Mouse (Mus musculus): ENCODE results near the gene Cd40lg. TPM values are rescaled to one million over a fixed set of nuclear protein-coding genes. Genes with fewer than 3 reads are reported as not detected.

Cd40lg gene
- polyA plus RNA-seq, 1 experiment from 2014 or later, result not detected

DNA sequence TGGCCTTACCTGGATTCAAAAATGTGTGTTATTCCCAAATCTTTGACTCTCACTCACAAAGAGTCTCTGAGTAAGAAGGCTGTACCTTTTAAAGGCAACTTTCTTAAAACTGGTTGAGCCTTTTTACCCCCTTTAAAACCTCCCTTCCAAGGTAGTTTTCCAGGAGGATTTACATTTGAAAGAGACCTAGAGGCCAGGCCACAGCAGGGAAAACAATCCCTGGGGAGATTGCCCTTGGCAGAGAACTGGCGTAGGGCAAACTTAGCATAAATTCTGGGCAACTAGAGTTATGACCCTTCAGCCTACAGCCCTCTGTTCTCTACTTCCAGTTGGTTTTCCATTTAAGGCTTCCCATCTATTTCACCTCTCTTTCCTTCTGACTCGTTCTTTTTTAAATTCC, 13.9 kb upstream of the Cd40lg start:
- H3K4me2 ChIP-seq (ENCODE audit: low read length), result no peak overlapping the region
- H3K4me1 ChIP-seq (ENCODE audit: control insufficient read depth, insufficient read depth, low read length), result no peaks in the 10 kb centered on the region
- no peak overlapping the region for H3K4me3 ChIP-seq (ENCODE audit: low read depth, low read length)
- ATAC-seq, result no peak
- no peaks in the 10 kb centered on the region for H3K9me3 ChIP-seq (replicated peaks; ENCODE audit: control insufficient read depth, low read length, poor library complexity, severe bottlenecking)
- no peak overlapping the region for H3K27ac ChIP-seq (ENCODE audit: low read length)
- no peaks in the 10 kb centered on the region for H3K27me3 ChIP-seq (ENCODE audit: control insufficient read depth, insufficient read depth, low read depth, low read length)
- 42% methylated on average over 2 of the region's 2 CpGs for WGBS
- no peaks in the 10 kb centered on the region for H3K36me3 ChIP-seq (ENCODE audit: control insufficient read depth, insufficient read depth, low read length)
- H3K9ac ChIP-seq (ENCODE audit: low read depth, low read length), result no peak overlapping the region

DNA sequence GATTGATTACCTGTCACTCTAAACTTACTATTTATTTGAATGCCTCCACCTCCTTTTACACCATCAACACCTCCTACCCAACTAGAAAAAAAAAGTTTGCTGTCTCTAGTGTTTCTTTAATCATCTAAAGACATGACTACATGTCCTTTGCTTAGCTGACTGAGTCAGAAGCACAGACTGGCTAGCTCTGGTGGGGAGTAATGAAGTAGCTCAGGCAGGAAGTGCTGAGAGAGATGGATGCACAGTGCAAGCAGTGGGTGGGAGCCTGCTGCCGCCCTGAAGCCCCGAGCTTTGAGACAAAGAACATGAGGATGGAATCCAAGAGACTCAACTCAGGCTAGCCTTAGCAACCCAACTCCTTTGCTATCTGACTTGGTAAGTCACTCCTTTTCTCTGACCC, 11.5 kb upstream of the Cd40lg start:
- Histone ChIP-seq H3K27me3 (ENCODE audit: control insufficient read depth, insufficient read depth, low read depth, low read length) (no peaks in the 10 kb centered on the region), H3K4me2 (ENCODE audit: low read length) (no peak overlapping the region), H3K9ac (ENCODE audit: low read depth, low read length) (no peak overlapping the region), H3K36me3 (ENCODE audit: control insufficient read depth, insufficient read depth, low read length) (no peaks in the 10 kb centered on the region), H3K27ac (ENCODE audit: low read length) (no peak overlapping the region), H3K4me3 (ENCODE audit: low read depth, low read length) (no peak overlapping the region), H3K9me3 (replicated peaks; ENCODE audit: control insufficient read depth, low read length, poor library complexity, severe bottlenecking) (no peaks in the 10 kb centered on the region), H3K4me1 (ENCODE audit: control insufficient read depth, insufficient read depth, low read length) (no peaks in the 10 kb centered on the region)
- 82% methylated on average over 2 of the region's 2 CpGs for WGBS
- no peak for ATAC-seq

DNA sequence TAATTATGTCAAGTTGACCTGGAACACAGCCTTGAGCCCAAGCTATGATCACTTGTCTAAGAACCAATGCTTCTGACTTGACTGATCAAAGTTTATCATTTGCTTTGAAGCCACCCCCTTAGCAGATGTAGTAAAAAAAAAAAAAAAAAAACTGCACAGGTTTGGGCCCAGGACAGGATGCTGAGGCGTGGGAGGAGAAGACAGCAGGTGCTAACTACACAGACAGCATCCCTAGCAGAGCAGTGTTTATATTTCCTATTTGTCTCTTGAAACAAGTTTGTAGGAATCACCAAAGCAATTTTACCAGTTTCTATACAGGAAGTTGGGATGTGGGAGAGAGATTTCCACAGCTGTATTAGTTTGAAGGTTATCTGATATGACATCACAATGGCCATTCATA, 1.4 kb upstream of the Cd40lg start:
- no peaks in the 10 kb centered on the region for H3K4me1 ChIP-seq (ENCODE audit: control insufficient read depth, insufficient read depth, low read length)
- H3K27ac ChIP-seq (ENCODE audit: low read length), result no peak overlapping the region
- no peak overlapping the region for H3K4me2 ChIP-seq (ENCODE audit: low read length)
- no peak overlapping the region for H3K4me3 ChIP-seq (ENCODE audit: low read depth, low read length)
- no peaks in the 10 kb centered on the region for H3K27me3 ChIP-seq (ENCODE audit: control insufficient read depth, insufficient read depth, low read depth, low read length)
- no peaks in the 10 kb centered on the region for H3K36me3 ChIP-seq (ENCODE audit: control insufficient read depth, insufficient read depth, low read length)
- no peaks in the 10 kb centered on the region for H3K9me3 ChIP-seq (replicated peaks; ENCODE audit: control insufficient read depth, low read length, poor library complexity, severe bottlenecking)
- no peak overlapping the region for H3K9ac ChIP-seq (ENCODE audit: low read depth, low read length)
- no peak for ATAC-seq
- WGBS, result 64% methylated on average over 1 of the region's 1 CpGs

DNA sequence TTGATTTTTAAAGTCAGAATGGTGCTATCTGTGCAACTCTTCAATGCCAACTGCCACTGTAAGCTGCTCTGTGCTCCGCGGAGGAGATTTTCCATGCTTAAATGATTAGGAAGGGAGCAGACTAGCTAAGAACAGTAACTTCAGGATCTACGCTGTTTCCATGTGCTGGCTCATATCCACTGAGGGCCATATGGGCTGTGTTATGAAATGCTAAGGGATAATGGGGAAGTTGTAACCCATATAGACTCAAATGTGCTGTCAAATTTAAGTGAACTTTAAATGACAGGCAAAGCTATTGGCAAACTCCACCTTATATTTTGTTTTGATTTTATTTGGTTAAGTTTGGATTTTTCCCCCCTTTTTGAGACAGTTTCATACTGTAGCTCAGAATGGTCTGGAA, 919 bp downstream of the Cd40lg start:
- Histone ChIP-seq H3K36me3 (ENCODE audit: control insufficient read depth, insufficient read depth, low read length) (no peaks in the 10 kb centered on the region), H3K4me1 (ENCODE audit: control insufficient read depth, insufficient read depth, low read length) (no peaks in the 10 kb centered on the region), H3K4me2 (ENCODE audit: low read length) (no peak overlapping the region), H3K9ac (ENCODE audit: low read depth, low read length) (no peak overlapping the region), H3K9me3 (replicated peaks; ENCODE audit: control insufficient read depth, low read length, poor library complexity, severe bottlenecking) (no peaks in the 10 kb centered on the region), H3K27me3 (ENCODE audit: control insufficient read depth, insufficient read depth, low read depth, low read length) (no peaks in the 10 kb centered on the region), H3K4me3 (ENCODE audit: low read depth, low read length) (no peak overlapping the region), H3K27ac (ENCODE audit: low read length) (no peak overlapping the region)
- 92% methylated on average over 3 of the region's 3 CpGs for WGBS
- no peak for ATAC-seq

DNA sequence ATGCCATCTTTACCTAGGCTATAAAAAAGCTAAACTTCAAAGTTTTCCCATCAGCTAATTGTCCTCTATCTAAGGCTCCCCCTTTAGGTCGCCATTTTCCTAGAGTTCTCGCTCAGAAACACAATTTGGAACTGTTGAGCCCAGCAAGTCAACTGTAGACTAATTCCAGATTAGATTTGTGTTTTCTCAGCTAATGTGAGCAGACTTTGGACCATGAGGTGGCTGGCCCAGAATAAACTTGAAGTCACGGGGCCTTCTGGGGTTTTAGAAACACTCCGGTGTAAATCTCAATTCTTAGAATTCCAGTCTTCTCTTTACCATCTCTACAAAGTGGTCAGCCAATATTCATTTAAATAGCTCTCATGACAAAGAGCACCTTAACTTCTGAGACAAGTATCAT, 3.6 kb downstream of the Cd40lg start:
- Histone ChIP-seq H3K4me1 (ENCODE audit: control insufficient read depth, insufficient read depth, low read length) (no peaks in the 10 kb centered on the region), H3K36me3 (ENCODE audit: control insufficient read depth, insufficient read depth, low read length) (no peaks in the 10 kb centered on the region), H3K4me3 (ENCODE audit: low read depth, low read length) (no peak overlapping the region), H3K27me3 (ENCODE audit: control insufficient read depth, insufficient read depth, low read depth, low read length) (no peaks in the 10 kb centered on the region), H3K9me3 (replicated peaks; ENCODE audit: control insufficient read depth, low read length, poor library complexity, severe bottlenecking) (no peaks in the 10 kb centered on the region), H3K4me2 (ENCODE audit: low read length) (no peak overlapping the region), H3K9ac (ENCODE audit: low read depth, low read length) (no peak overlapping the region), H3K27ac (ENCODE audit: low read length) (no peak overlapping the region)
- no peak for ATAC-seq
- 86% methylated on average over 4 of the region's 4 CpGs for WGBS

DNA sequence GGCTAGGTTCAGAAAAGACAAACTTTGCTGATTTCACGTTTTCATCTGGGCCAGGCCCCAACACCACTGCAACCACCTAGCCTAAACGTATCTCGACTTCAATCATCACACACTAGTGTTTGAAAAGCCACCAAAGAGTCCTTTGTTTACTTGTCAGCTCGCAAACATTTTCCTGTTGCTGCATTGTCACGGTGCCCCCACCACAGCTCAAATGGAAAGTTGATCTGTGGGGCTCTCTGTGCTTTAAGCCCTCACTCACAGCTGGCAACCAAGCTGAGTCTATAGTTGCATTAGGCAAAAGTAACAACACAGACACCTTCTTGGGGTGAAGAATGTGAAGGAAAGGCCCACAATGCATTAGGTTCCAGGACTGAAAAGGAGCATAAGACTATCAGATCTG, 4.3 kb downstream of the Cd40lg start:
- H3K4me2 ChIP-seq (ENCODE audit: low read length), result no peak overlapping the region
- no peaks in the 10 kb centered on the region for H3K9me3 ChIP-seq (replicated peaks; ENCODE audit: control insufficient read depth, low read length, poor library complexity, severe bottlenecking)
- no peaks in the 10 kb centered on the region for H3K4me1 ChIP-seq (ENCODE audit: control insufficient read depth, insufficient read depth, low read length)
- H3K27ac ChIP-seq (ENCODE audit: low read length), result no peak overlapping the region
- H3K9ac ChIP-seq (ENCODE audit: low read depth, low read length), result no peak overlapping the region
- H3K27me3 ChIP-seq (ENCODE audit: control insufficient read depth, insufficient read depth, low read depth, low read length), result no peaks in the 10 kb centered on the region
- no peaks in the 10 kb centered on the region for H3K36me3 ChIP-seq (ENCODE audit: control insufficient read depth, insufficient read depth, low read length)
- 65% methylated on average over 5 of the region's 5 CpGs for WGBS
- H3K4me3 ChIP-seq (ENCODE audit: low read depth, low read length), result no peak overlapping the region
- no peak for ATAC-seq

DNA sequence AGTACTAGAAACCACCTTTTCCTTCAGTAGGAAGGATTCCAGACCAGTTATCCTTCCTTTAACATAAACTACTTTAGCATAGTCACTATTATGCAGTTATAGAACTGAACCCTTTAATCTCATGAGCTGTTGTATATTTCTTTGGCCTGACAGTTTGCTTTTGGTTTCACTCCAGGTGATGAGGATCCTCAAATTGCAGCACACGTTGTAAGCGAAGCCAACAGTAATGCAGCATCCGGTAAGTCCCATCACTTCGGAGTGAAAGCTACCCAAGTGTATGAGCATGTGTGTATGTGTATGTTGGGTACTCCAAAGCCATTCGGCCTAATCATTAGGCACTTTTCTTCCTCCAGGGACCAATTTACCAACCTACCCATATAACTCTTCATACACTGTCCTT, 7.6 kb downstream of the Cd40lg start:
- H3K4me2 ChIP-seq (ENCODE audit: low read length), result no peak overlapping the region
- no peak overlapping the region for H3K9ac ChIP-seq (ENCODE audit: low read depth, low read length)
- H3K27ac ChIP-seq (ENCODE audit: low read length), result no peak overlapping the region
- H3K4me3 ChIP-seq (ENCODE audit: low read depth, low read length), result no peak overlapping the region
- H3K36me3 ChIP-seq (ENCODE audit: control insufficient read depth, insufficient read depth, low read length), result no peaks in the 10 kb centered on the region
- H3K9me3 ChIP-seq (replicated peaks; ENCODE audit: control insufficient read depth, low read length, poor library complexity, severe bottlenecking), result no peaks in the 10 kb centered on the region
- ATAC-seq, result no peak
- WGBS, result 81% methylated on average over 5 of the region's 5 CpGs
- H3K27me3 ChIP-seq (ENCODE audit: control insufficient read depth, insufficient read depth, low read depth, low read length), result no peaks in the 10 kb centered on the region
- no peaks in the 10 kb centered on the region for H3K4me1 ChIP-seq (ENCODE audit: control insufficient read depth, insufficient read depth, low read length)

DNA sequence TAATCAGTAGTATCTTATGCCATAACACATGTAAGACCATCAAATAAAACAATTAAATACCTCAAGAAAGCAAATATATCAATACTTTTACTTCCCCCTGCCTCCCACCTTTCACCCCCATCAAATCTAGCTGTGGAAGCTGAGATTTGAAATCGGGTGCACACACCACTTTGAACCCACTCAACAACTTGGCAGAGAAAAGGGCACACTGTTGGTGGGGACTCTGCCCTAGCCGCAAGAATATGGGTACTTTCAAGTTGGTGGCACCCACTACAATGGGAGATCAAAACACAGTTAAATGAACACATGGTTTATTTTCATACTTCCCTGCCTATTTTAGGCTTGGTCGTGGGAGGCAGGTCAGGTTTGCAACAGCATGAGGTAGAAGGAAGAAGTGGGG, 9.9 kb downstream of the Cd40lg start:
- Histone ChIP-seq H3K4me2 (ENCODE audit: low read length) (no peak overlapping the region), H3K9ac (ENCODE audit: low read depth, low read length) (no peak overlapping the region), H3K36me3 (ENCODE audit: control insufficient read depth, insufficient read depth, low read length) (no peaks in the 10 kb centered on the region), H3K4me1 (ENCODE audit: control insufficient read depth, insufficient read depth, low read length) (no peaks in the 10 kb centered on the region), H3K27me3 (ENCODE audit: control insufficient read depth, insufficient read depth, low read depth, low read length) (no peaks in the 10 kb centered on the region), H3K27ac (ENCODE audit: low read length) (no peak overlapping the region), H3K4me3 (ENCODE audit: low read depth, low read length) (no peak overlapping the region), H3K9me3 (replicated peaks; ENCODE audit: control insufficient read depth, low read length, poor library complexity, severe bottlenecking) (no peaks in the 10 kb centered on the region)
- no peak for ATAC-seq
- WGBS, result 85% methylated on average over 3 of the region's 3 CpGs

DNA sequence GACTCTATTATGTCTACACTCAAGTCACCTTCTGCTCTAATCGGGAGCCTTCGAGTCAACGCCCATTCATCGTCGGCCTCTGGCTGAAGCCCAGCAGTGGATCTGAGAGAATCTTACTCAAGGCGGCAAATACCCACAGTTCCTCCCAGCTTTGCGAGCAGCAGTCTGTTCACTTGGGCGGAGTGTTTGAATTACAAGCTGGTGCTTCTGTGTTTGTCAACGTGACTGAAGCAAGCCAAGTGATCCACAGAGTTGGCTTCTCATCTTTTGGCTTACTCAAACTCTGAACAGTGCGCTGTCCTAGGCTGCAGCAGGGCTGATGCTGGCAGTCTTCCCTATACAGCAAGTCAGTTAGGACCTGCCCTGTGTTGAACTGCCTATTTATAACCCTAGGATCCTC, 11.4 kb downstream of the Cd40lg start:
- no peak for ATAC-seq
- Histone ChIP-seq H3K4me2 (ENCODE audit: low read length) (no peak overlapping the region), H3K4me3 (ENCODE audit: low read depth, low read length) (no peak overlapping the region), H3K9ac (ENCODE audit: low read depth, low read length) (no peak overlapping the region), H3K27me3 (ENCODE audit: control insufficient read depth, insufficient read depth, low read depth, low read length) (no peaks in the 10 kb centered on the region), H3K27ac (ENCODE audit: low read length) (no peak overlapping the region), H3K9me3 (replicated peaks; ENCODE audit: control insufficient read depth, low read length, poor library complexity, severe bottlenecking) (no peaks in the 10 kb centered on the region), H3K36me3 (ENCODE audit: control insufficient read depth, insufficient read depth, low read length) (no peaks in the 10 kb centered on the region), H3K4me1 (ENCODE audit: control insufficient read depth, insufficient read depth, low read length) (no peaks in the 10 kb centered on the region)
- WGBS, result 80% methylated on average over 10 of the region's 10 CpGs

DNA sequence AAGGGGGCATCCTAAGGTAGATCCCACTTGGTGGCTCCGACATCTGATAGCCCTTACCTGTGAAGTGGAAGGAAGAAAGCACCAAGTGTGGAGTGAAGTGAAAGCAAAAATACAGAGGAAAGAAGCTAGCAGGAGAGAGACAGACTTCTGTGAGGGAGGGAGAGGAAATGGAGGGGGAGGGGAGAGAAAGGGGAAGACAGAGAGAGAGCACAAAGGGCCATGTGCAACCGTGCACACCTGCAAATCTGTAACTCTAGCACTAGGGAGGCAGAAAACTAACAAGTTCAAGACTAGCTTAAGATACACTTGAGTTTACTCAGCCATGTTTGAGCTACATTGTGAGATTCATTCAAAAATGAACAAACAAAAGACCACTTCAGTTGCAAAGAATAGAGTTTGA, 16.2 kb downstream of the Cd40lg start:
- ATAC-seq, result no peak
- 72% methylated on average over 2 of the region's 2 CpGs for WGBS
- no peaks in the 10 kb centered on the region for H3K4me1 ChIP-seq (ENCODE audit: control insufficient read depth, insufficient read depth, low read length)
- H3K4me2 ChIP-seq (ENCODE audit: low read length), result no peak overlapping the region
- H3K36me3 ChIP-seq (ENCODE audit: control insufficient read depth, insufficient read depth, low read length), result no peaks in the 10 kb centered on the region
- H3K9me3 ChIP-seq (replicated peaks; ENCODE audit: control insufficient read depth, low read length, poor library complexity, severe bottlenecking), result no peaks in the 10 kb centered on the region
- H3K9ac ChIP-seq (ENCODE audit: low read depth, low read length), result no peak overlapping the region
- no peak overlapping the region for H3K4me3 ChIP-seq (ENCODE audit: low read depth, low read length)
- H3K27me3 ChIP-seq (ENCODE audit: control insufficient read depth, insufficient read depth, low read depth, low read length), result no peaks in the 10 kb centered on the region
- no peak overlapping the region for H3K27ac ChIP-seq (ENCODE audit: low read length)
